Mouse (Mus musculus) ES-E14 (cell line): ENCODE measurements at regions not wholly inside any gene's neighbourhood (a gene's known extent, or its start where the extent isn't known, plus 50 kb on each side); places are given as distances from the start of the nearest gene placed in this dataset.

ENCODE experiments used
- DNase-seq: peaks from one replicate; pipeline ENCODE4 v3.0.0-alpha.2; 2013; ENCODE audit warnings: low read depth, low spot score
- H3K27ac ChIP-seq: 2 replicates; pipeline ENCODE4 v1.5.1; 2012; ENCODE audit warnings: low read depth, mild to moderate bottlenecking, low read length, moderate library complexity, mixed read lengths; ENCODE audit not compliant: poor library complexity, insufficient read depth, severe bottlenecking
- H3K36me3 ChIP-seq: 2 replicates; pipeline ENCODE4 v1.6.1; 2012; ENCODE audit warnings: mild to moderate bottlenecking, low read length, moderate library complexity, mixed read lengths; ENCODE audit not compliant: control insufficient read depth, poor library complexity, insufficient read depth, severe bottlenecking
- H3K4me1 ChIP-seq, 2 experiments: fragments of 150-350 bp in 1 of 2; sonication (generic) in 1 of 2; 2 replicates each; pipeline ENCODE4 v1.6.1; 2012; ENCODE audit warnings: low read length in 2 of 2, mild to moderate bottlenecking in 1 of 2, mixed read lengths in 1 of 2; ENCODE audit not compliant: control insufficient read depth in 2 of 2, insufficient read depth in 2 of 2, poor library complexity in 1 of 2
- H3K4me3 ChIP-seq, 2 experiments: fragments of 150-350 bp in 1 of 2; sonication (generic) in 1 of 2; 2 replicates each; pipeline ENCODE4 v1.5.1; 2012; ENCODE audit warnings: low read length in 2 of 2, low read depth in 1 of 2, mild to moderate bottlenecking in 1 of 2, mixed read lengths in 1 of 2; ENCODE audit not compliant: insufficient read depth in 1 of 2, poor library complexity in 1 of 2, severe bottlenecking in 1 of 2
- H3K9ac ChIP-seq: 2 replicates; pipeline ENCODE4 v1.6.1; 2012; ENCODE audit warnings: low read depth, mild to moderate bottlenecking, low read length, mixed read lengths; ENCODE audit not compliant: poor library complexity, insufficient read depth, severe bottlenecking
- H3K9me3 ChIP-seq: fragments of 150-350 bp; sonication (generic); 2 replicates; pipeline ENCODE4 v1.6.1; 2012; ENCODE audit warnings: low read depth, mild to moderate bottlenecking, low read length; ENCODE audit not compliant: control insufficient read depth, insufficient read depth
- CHD2 ChIP-seq: IDR thresholded peaks from 2 replicates; pipeline ENCODE4 v1.6.1; 2014; ENCODE audit warnings: mild to moderate bottlenecking, low read depth, low read length, inconsistent platforms
- HCFC1 ChIP-seq: IDR thresholded peaks from 2 replicates; pipeline ENCODE4 v1.6.1; 2012; ENCODE audit warnings: low read length, inconsistent platforms, borderline replicate concordance; ENCODE audit not compliant: insufficient read depth
- MAFK ChIP-seq: IDR thresholded peaks from 2 replicates; pipeline ENCODE4 v1.6.1; 2014; ENCODE audit warnings: mild to moderate bottlenecking, low read depth, low read length, inconsistent platforms; ENCODE audit not compliant: insufficient read depth
- ZC3H11A ChIP-seq: IDR thresholded peaks from 2 replicates; pipeline ENCODE4 v1.6.1; 2012; ENCODE audit warnings: low read depth, mild to moderate bottlenecking, inconsistent platforms, low read length, borderline replicate concordance
- ZNF384 ChIP-seq: IDR thresholded peaks from 2 replicates; pipeline ENCODE4 v1.6.1; 2012; ENCODE audit warnings: low read depth, low read length, inconsistent platforms
- in situ Hi-C, 2 experiments: fragments of 600-800 bp; cut with MboI; formaldehyde crosslinking; loops; one replicate each; pipeline ENCODE4 v1.15.1; 2025; ENCODE audit warnings: low sequenced_read_pairs in 2 of 2, inconsistent platforms in 1 of 2; ENCODE audit not compliant: unreplicated experiment in 2 of 2

- H3K9me3 ChIP-seq, result no peaks in the 10 kb centered on the region
- TF ChIP-seq CHD2, result no peak
- no peak for TF ChIP-seq ZNF384
- no peak for TF ChIP-seq MAFK
- no peak for TF ChIP-seq ZC3H11A
- no peak for TF ChIP-seq HCFC1
- no peak overlapping the region for H3K27ac ChIP-seq
- H3K4me1 ChIP-seq, result no peaks in the 10 kb centered on the region
- no peak for DNase-seq
- in situ Hi-C loops, result no loop called here
- H3K36me3 ChIP-seq, result no peaks in the 10 kb centered on the region
- H3K4me3 ChIP-seq, result no peak overlapping the region
- H3K9ac ChIP-seq, result no peak overlapping the region
Observed at GRCm38 (mm10) chr6:7313496-7313895, 241.2 kb upstream of the Tac1 start.

- no peak for DNase-seq
- TF ChIP-seq ZC3H11A, result no peak
- TF ChIP-seq CHD2, result no peak
- no peak for TF ChIP-seq HCFC1
- TF ChIP-seq ZNF384, result no peak
- TF ChIP-seq MAFK, result no peak
- Histone ChIP-seq H3K4me1 (no peaks in the 10 kb centered on the region), H3K27ac (no peak overlapping the region), H3K36me3 (no peaks in the 10 kb centered on the region), H3K4me3 (no peak overlapping the region), H3K9me3 (no peaks in the 10 kb centered on the region), H3K9ac (no peak overlapping the region)
- in situ Hi-C loops, result no loop called here
Observed at GRCm38 (mm10) chr6:7326974-7327373, 227.7 kb upstream of the Tac1 start.

DNA sequence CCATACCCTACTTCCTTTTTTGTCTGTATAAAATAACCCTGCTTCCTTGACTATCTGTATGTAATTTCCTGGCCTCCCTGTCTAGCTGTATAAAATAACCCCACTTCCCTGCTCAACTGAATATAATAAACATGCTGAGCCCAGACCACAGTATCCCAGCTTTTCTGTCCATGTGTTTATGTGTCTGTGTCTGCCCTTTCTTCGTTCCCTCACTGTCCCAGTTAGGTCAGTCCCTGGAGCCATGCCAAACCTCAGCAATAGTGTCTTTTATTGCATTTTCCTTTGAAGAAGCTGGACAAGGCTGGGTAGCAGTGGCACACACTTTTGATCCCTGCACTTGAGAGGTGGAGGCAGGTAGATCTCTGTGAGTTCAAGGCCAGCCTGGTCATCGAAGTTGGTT, 198.0 kb upstream of the Tac1 start:
- Histone ChIP-seq H3K9me3 (no peaks in the 10 kb centered on the region), H3K27ac (no peak overlapping the region), H3K9ac (no peak overlapping the region), H3K4me1 (no peaks in the 10 kb centered on the region), H3K36me3 (no peaks in the 10 kb centered on the region), H3K4me3 (no peak overlapping the region)
- DNase-seq, result no peak
- in situ Hi-C loops, result no loop called here
- TF ChIP-seq ZC3H11A, result no peak
- TF ChIP-seq MAFK, result no peak
- TF ChIP-seq ZNF384, result no peak
- no peak for TF ChIP-seq HCFC1
- no peak for TF ChIP-seq CHD2

GRCm38 (mm10) chr6:7367166-7367565, 187.5 kb upstream of the Tac1 start:
- in situ Hi-C loops, result no loop called here
- Histone ChIP-seq H3K36me3 (no peaks in the 10 kb centered on the region), H3K9ac (no peak overlapping the region), H3K4me3 (no peak overlapping the region), H3K27ac (no peak overlapping the region), H3K4me1 (no peaks in the 10 kb centered on the region), H3K9me3 (no peaks in the 10 kb centered on the region)
- DNase-seq, result no peak
- TF ChIP-seq HCFC1, result no peak
- no peak for TF ChIP-seq ZC3H11A
- no peak for TF ChIP-seq CHD2

DNA sequence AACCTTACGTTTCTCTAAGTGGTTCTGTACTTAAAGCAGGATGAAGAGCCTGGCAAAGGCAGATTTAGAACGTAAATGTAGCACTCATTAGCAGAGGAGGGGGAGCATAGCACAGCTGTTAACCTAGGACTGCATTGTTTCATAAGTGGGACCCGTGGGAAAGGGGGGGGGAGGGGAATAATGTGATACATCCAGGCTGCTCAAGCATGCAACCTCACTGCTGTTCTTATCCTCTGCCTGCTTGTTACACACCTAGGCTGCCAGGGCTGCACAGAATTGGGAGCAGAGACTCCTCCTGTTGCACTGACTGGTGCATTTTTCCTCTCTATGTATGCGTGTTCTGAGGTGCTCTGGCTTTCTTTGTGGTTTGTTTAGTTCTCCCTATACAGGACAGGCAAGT, 180.1 kb upstream of the Tac1 start:
- H3K9me3 ChIP-seq, result no peaks in the 10 kb centered on the region
- H3K36me3 ChIP-seq, result no peaks in the 10 kb centered on the region
- in situ Hi-C loops, result no loop called here
- no peak overlapping the region for H3K9ac ChIP-seq
- DNase-seq, result no peak
- no peak for TF ChIP-seq MAFK
- TF ChIP-seq ZC3H11A, result no peak
- no peak for TF ChIP-seq ZNF384
- no peak for TF ChIP-seq CHD2
- no peak for TF ChIP-seq HCFC1
- no peak overlapping the region for H3K27ac ChIP-seq
- no peaks in the 10 kb centered on the region for H3K4me1 ChIP-seq
- no peak overlapping the region for H3K4me3 ChIP-seq
